Mouse (Mus musculus) A20 (cell line): Measurements from ENCODE around the gene Cct4.

Experiments used
- DNase-seq: peaks from one replicate; pipeline ENCODE4 v3.0.0-alpha.2; 2011; ENCODE audit warnings: low read depth, low spot score

The Cct4 gene

DNA sequence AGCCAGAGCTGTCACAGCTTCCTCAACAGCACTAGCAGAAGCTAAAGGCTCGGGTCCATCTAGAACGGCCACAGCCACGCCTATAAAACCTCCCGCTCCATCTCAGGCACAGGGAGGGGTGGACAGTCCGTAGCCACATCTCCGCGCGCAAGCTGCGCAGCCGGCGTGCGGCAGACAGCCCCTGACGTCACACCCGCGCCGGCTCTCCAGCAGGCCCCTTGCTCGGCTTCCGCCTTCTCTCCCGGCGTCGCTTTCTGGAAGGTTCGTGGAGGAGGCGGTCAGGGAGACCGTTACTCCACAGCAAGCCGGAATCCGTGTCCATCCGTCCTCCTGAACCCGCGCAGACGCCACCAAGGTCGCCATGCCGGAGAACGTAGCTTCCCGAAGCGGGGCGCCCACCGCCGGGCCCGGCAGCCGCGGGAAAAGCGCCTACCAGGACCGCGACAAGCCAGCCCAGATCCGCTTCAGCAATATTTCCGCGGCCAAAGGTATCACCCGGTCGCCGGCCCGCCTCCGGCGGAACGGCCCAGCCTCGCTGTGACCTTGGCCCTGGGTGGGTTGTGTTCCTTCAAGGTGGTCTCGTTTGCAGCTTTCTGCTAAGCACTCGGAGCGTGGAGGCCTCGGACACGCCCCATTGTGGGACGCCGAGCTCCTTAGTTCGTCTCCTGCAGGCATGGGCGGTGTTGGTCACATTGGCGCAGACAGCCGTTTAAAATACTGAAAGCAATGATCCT is at the start of gene Cct4:
Gene Cct4 (plus strand): TSS at position 127 of the 734 bp plus-strand sequence.
- DNase-seq: peak; percentile 95

DNA sequence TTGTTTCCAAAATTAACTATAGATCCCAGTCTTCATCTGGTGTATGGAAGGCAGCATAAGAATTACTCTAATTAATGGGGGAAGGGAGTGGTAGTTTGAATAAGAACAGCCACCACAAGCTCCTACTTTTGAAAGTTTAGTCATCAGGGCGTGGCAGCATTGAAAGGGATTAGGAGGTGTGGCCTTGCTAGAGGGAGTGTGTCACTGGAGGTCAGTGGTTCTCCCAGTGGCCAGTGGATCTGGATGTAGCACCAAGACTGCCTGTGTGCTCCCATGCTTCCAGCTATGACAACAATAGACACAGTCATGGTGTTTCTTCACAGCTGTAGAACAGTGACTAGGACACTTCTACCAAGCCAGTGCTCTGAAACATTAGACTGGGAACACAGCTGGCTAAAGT is 41.2 kb upstream of the Cct4 start:
- no peak for DNase-seq

- DNase-seq: peak; percentile 32
These were observed 40.2 kb upstream of the Cct4 start for GRCm38 (mm10) chr11:22950131-22950530.

DNA sequence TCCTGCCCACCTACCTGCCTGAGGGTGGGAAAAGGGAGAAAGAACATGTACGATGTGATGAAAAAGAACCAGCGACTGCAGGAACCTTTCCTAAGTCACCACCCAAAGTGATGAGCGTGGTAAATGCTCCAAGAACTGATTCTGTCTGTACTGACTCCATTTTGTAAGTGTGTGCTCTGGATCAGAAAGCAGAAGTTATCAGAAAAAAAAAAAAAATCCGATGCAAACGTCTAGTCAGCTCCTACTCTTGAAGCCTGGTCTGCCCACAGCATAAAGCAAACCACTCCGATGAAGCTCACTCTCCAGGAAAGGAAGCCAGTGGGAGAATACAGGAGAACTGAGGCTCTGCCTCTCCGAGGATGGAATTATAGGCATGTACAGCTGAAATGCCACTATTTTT is 37.7 kb upstream of the Cct4 start:
- DNase-seq: peak; percentile 18

DNA sequence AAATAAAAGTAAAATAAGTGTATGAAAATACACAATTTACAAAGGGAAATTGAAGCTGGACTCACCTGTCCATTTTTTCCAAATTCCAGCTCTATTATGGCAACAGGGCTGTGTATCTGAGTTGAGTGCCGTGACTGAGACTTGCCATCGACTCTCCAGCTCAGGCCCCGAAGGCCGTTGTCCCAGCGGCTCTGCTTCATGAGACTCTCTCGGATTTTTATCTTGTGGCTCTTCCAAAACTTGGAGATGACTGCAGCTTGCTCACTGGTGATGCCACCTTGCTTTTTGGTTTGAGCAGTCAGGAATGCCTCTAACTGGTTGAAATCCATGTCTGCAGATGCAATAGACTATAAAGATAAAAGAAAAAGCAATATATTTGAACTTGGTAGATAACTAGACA is 34.0 kb upstream of the Cct4 start:
- DNase-seq: no peak

GRCm38 (mm10) chr11:22956830-22957229 is 33.5 kb upstream of the Cct4 start:
- no peak for DNase-seq

GRCm38 (mm10) chr11:22957791-22958374 is 32.4 kb upstream of the Cct4 start:
- peak; percentile 39 for DNase-seq

DNA sequence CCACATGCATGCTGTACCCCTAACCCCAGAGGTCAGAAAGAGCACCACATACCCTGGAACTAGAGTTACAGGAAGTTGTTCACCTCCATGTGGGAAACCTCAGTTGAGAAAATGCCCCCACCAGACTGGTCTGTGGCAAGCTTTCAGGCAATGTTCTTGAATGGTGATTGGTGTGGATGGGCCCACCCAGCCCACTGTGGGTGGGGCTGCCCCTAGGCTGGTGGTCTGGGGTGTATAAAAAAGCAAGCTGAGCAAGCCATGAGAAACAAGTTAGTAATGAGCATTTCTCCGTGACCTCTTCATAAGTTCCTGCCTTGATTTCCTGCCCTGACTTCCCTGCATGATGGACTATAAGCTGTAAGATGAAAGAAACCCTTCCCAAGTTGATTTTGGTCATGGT is 28.2 kb upstream of the Cct4 start:
- no peak for DNase-seq

GRCm38 (mm10) chr11:22964401-22964800 is 25.9 kb upstream of the Cct4 start:
- no peak for DNase-seq

DNA sequence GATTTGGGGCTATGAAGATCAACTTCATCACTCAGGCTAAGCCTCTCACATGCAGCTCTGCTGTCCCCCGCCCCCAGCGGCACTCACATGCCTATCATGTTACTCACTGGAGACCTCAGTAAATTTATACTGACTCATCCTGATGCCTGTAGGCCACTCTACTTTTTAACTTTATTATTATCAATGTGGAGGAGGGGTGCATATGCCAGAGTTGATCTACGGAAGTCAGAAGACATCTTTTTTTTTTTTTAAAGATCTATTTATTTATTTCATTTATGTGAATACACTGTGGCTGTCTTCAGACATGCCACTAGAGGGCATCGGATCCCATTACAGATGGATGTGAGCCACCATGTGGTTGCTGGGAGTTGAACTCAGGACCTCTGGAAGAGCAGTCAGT is 24.8 kb upstream of the Cct4 start:
- DNase-seq: peak; percentile 31

DNA sequence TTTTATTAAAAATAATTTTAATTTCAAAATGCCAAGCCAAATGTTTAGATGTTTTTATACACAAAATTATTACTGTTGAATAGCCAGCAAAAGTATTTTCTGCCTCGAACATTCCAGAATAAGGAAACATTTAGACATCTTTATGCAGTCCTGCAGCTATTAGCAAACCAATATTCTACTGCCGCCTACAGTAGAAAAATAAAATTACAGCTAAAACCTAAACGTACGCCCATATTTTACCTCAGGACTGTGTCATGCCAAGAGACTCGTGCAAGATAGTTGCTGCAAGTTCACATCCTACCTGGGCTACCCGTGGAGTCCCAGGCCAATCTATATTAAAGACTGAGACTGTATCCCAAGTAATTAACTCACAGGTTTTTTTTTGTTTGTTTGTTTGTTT is 20.8 kb upstream of the Cct4 start:
- DNase-seq: peak; percentile 59

DNA sequence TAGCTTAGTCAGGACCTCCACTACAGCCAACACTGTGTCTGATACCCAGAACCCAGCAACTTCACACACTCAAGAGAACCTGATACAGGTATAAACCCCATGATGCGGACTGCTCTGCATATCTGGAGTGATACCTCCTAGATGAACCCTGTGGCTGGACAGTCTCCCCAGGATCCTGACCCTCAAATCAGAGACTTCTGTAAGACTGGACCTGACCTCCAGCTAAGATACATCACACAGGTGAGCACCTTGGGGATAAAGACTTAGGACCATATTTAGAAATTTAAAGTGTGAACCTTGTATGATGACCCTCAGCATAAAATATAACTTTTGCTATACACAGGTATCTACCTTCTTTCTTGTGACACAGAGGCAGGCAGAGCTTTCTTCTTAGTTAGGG is 19.8 kb upstream of the Cct4 start:
- no peak for DNase-seq

- DNase-seq: no peak
These were observed 18.2 kb upstream of the Cct4 start, which contains the start of gene Zrsr1 for GRCm38 (mm10) chr11:22971835-22972709. Gene Zrsr1, plus strand, starts transcription at chr11:22972005.

- DNase-seq: no peak
These were observed 17.4 kb upstream of the Cct4 start for GRCm38 (mm10) chr11:22972746-22973526.

DNA sequence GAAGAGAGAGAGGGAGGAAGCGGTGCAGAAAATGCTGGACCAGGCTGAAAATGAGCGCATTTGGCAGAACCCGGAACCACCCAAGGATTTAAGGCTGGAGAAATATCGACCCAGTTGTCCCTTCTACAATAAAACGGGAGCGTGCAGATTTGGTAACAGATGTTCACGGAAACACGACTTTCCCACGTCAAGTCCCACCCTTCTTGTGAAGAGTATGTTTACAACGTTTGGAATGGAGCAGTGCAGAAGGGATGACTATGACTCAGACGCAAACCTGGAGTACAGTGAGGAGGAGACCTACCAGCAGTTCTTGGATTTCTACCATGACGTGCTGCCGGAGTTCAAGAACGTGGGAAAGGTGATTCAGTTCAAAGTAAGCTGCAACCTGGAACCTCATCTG is 16.7 kb upstream of the Cct4 start:
- DNase-seq: no peak

- no peak for DNase-seq
These were observed 12.1 kb upstream of the Cct4 start for GRCm38 (mm10) chr11:22978215-22978614.

GRCm38 (mm10) chr11:22978711-22979110 is 11.6 kb upstream of the Cct4 start:
- no peak for DNase-seq

- no peak for DNase-seq
These were observed 11.1 kb upstream of the Cct4 start for GRCm38 (mm10) chr11:22979221-22979620.

DNA sequence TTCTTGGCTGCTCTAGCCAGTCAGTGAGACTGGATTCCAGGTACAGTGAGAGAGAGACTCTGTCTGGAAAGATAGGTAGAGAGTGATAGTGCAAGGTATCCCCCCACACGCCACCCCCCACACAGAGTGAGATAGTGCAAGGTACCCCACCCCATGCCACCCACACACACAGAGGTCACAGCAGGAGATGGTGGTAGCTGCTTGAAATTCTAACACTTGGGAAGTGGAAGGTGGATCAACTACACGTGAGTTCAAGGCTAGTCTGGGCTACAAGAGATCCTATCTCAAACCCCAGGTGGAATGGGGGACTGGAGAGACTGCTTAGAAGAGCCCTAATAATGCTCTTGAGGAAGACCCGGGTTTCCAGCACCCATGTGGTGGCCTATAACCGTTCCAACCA is 9.3 kb upstream of the Cct4 start:
- no peak for DNase-seq

DNA sequence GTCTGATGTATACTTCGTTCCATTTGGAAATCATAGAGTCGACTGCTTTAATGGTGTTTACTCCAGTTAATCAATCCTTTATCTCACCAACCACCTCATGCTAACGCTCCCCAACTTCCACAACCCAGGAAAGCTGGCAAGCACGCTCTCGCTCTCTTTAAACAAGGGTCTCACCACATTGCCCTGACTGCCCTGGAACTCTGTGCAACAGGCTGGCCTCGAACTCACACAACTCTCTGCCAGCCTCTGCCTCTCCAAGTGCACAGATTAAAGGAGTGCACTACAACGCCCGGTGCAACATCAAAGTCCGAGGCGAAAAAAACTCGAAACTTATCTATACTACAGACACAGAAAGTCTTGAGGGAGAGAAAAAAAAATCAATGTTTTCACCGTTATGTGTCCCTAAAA is 8.8 kb upstream of the Cct4 start:
- DNase-seq: no peak

GRCm38 (mm10) chr11:22981984-22982757 is 8.1 kb upstream of the Cct4 start, which contains the start of the genes Gm28048 and Commd1:
Gene Gm28048, minus strand, starts transcription at chr11:22982090.
Gene Commd1, minus strand, starts transcription at chr11:22982382.
- DNase-seq: peak; percentile 96
